ENCODE assay signal across 8 mouse cellular contexts in the genomic region with DNA sequence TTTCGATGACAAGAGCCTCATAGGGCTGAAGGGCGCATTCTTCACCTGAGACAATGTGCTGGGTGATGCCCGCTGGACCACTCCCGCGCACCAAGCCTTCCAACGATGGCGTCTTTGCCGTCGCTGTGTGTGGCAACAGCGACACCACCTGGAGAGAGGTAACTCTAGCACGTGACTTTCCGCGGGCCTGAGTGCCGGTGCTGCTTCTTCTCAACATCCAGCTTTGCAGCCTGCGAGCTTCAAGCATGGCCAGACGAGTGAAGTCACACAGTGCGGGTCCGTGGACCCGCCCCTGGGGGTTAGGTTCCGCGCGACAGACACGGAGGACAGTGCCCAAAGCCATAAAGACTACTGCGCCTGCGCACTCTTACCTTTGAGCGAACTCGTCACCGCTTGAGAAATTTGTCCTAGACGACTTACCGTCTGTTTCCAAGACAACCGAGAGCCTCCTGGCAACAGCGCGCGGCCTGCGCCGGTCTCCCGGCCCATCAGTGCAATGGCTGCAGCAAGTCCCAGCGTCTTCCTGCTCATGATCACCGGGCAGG. TPM values are rescaled to one million over a fixed set of nuclear protein-coding genes. Genes with fewer than 3 reads are reported as not detected.
A peak's percentile ranks its signal among the peaks of the same experiment; 100 is the strongest.
DNase-seq lines count a peak whose midpoint lies in the region; ATAC-seq lines count a peak whose summit lies in the region.

A gene (plus strand): TSS at position 432 of the 545 bp plus-strand sequence.

- ATAC-seq in hindbrain, embryonic 14.5 days (ENCODE audit: low FRiP score) = peak; percentile 93

- H3K4me1 ChIP-seq in hindbrain, embryonic 14.5 days (replicated peaks; ENCODE audit: control insufficient read depth, insufficient read depth, low read length) = peaks cover 21% of the 10 kb centered on the region

- H3K4me3 ChIP-seq in hindbrain, embryonic 14.5 days (replicated peaks; ENCODE audit: low read length) = peak within 1 kb of the TSS; percentile 58

- peak; percentile 98 for DNase-seq in R1 (ENCODE audit: low read depth, low spot score)
- DNase-seq in cerebellum, postnatal 25 days = peak; percentile 98 to 99
- peak; percentile 98 for DNase-seq in frontal cortex, postnatal 25 days (ENCODE audit: low spot score in 2 of 2)
- DNase-seq in hindbrain, embryonic 14.5 days (ENCODE audit: low spot score) = peak; percentile 100
- DNase-seq in layer of hippocampus, postnatal 36 days = peak; percentile 95 to 96
- DNase-seq in lung, postnatal 36 days = peak; percentile 98
- peak; percentile 99 for DNase-seq in retina, postnatal 1 day
- peak; percentile 93 to 96 for DNase-seq in urinary bladder, adult 18-20 months (ENCODE audit: low spot score in 2 of 2)

- no peaks in the 10 kb centered on the region for H3K27me3 ChIP-seq in hindbrain, embryonic 14.5 days (ENCODE audit: control insufficient read depth, insufficient read depth, low read length)

- H3K9ac ChIP-seq in hindbrain, embryonic 14.5 days = peak within 1 kb of the TSS; percentile 70

- H3K27ac ChIP-seq in hindbrain, embryonic 14.5 days = peak within 1 kb of the TSS; percentile 91

- H3K9me3 ChIP-seq in hindbrain, embryonic 14.5 days (ENCODE audit: control insufficient read depth, low read length) = no peaks in the 10 kb centered on the region

- WGBS in hindbrain, embryonic 14.5 days = under 1% methylated on average over 39 of the region's 39 CpGs

- H3K36me3 ChIP-seq in hindbrain, embryonic 14.5 days (replicated peaks; ENCODE audit: control insufficient read depth, insufficient read depth) = no peaks in the 10 kb centered on the region

- H3K4me2 ChIP-seq in hindbrain, embryonic 14.5 days (replicated peaks) = peak within 1 kb of the TSS; percentile 65

RNA-seq across cellular contexts. Expression of the gene that starts here (rescaled TPM):
- 26.5 and 37.4 TPM in 2 replicates for polyA plus RNA-seq in hindbrain, embryonic 14.5 days (2014; fragmentation: Nextera tagmentation; extraction: Ambion mirVana)
- 10 to 100 TPM; 42.6 TPM for total RNA-seq in layer of hippocampus, postnatal 36 days (2021)

Comparison
In these comparisons a context has a peak if more than half of its experiments do, and no peak if none do; other contexts are left out.
1. Peak in every context shown above with its lines: DNase-seq, ATAC-seq, H3K4me3 ChIP-seq and H3K27ac ChIP-seq.